In the genomic region with DNA sequence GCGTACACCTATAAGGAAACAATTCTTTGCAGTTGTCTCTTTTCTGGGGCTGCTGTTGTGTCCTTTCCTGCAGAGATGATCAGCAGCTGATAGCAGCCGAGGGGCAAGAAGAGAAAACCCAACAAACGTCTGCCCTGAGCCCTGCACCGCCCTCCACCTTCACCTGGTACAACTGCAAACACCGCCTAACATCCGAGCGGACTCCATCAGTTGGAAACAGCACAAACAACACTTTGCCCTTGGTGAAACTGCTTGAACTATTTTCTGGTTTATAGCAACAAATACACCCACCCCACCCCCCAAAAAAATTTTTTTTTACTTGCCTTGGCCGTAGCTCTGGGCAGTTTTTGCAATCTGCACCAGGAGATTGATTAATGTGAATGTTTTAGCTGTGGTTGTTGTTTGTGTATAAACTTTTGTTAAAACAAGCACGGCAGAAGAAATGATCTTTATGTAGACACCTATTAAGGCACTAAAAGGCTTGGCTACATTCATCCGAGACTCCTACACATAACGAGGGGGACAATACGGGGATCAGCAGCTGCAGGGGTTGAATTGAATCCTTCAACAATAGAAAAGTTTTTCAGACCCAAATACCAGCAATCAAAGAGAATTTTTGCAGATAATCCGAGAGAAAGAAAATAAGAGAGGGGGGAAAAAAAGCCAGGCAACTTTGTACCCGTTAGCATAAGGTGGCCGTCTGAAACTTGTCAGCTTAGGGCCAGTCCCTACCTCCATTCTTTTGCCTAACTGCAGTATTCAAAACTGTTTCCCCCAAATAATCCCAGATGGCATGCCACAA, we compare ENCODE assay signal across 13 mouse cellular contexts. TPM values are rescaled to one million over a fixed set of nuclear protein-coding genes. Genes with fewer than 3 reads are reported as not detected.
DNase-seq lines count a peak whose midpoint lies in the region; ATAC-seq and TF ChIP-seq lines count a peak whose summit lies in the region.
"Had no signal": no experiment of that assay in that cellular context is flagged by ENCODE, and none has a peak within 500 bp of the region (broad histone marks: within the 10 kb centered on the region; RNA-seq: fewer than 3 reads in every experiment).

No protein-coding gene starts in this region.

- no peak overlapping the region for H3K27ac ChIP-seq in heart, embryonic 11.5 days (ENCODE audit: low read depth, low read length)
- peak overlapping the region; percentile 64 for H3K27ac ChIP-seq in MEL (ENCODE audit: control insufficient read depth, low read depth, low read length)
- H3K27ac ChIP-seq in midbrain, embryonic 12.5 days (replicated peaks): peak overlapping the region; percentile 90
- H3K27ac ChIP-seq in liver, embryonic 12.5 days: no peak overlapping the region

- no peak for TF ChIP-seq POLR2A in MEL (IDR thresholded peaks at IDR 0.05; ENCODE audit: control insufficient read depth in 1 of 2, insufficient read depth in 1 of 2, low read depth in 1 of 2, low read length in 2 of 2, poor library complexity in 1 of 2)

- no peaks in the 10 kb centered on the region; the same call in 1 of the 2 replicates for H3K79me2 ChIP-seq in MEL (ENCODE audit: control insufficient read depth, insufficient read depth, low read length, poor library complexity)

- ATAC-seq in heart, embryonic 11.5 days (replicated peaks; ENCODE audit: insufficient number of reproducible peaks, low FRiP score, low TSS enrichment): no peak
- ATAC-seq in midbrain, embryonic 12.5 days (ENCODE audit: low FRiP score, low read depth): peak; percentile 55
- no peak for ATAC-seq in liver, embryonic 12.5 days

- 25% methylated on average over 15 of the region's 15 CpGs for WGBS in heart, embryonic 11.5 days (ENCODE audit: insufficient replicate concordance)
- 11% methylated on average over 15 of the region's 15 CpGs for WGBS in midbrain, embryonic 12.5 days
- 32% methylated on average over 15 of the region's 15 CpGs for WGBS in liver, embryonic 12.5 days (ENCODE audit: insufficient replicate concordance)

- intact Hi-C loops in left cerebral cortex, postnatal 36 days (cut with DNase I): no loop called here

- H3K4me3 ChIP-seq in heart, embryonic 11.5 days (ENCODE audit: low read depth, low read length): no peak overlapping the region
- peak overlapping the region; percentile 42 to 63 for H3K4me3 ChIP-seq in MEL (ENCODE audit: control insufficient read depth in 1 of 2, insufficient read depth in 1 of 2, low read depth in 2 of 2, low read length in 2 of 2)
- peak overlapping the region; percentile 53 for H3K4me3 ChIP-seq in midbrain, embryonic 12.5 days
- no peak overlapping the region for H3K4me3 ChIP-seq in liver, embryonic 12.5 days

- peak; percentile 65 for DNase-seq in heart, adult 11 months
- peak; percentile 8 for DNase-seq in MEL (ENCODE audit: low read depth, low spot score)
- DNase-seq in forelimb bud, embryonic 11.5 days (ENCODE audit: low read depth, low spot score): peak; percentile 10
- DNase-seq in T-cell, adult 2 months (ENCODE audit: low spot score): no peak
- no peak for DNase-seq in left cerebral cortex, postnatal 36 days (ENCODE audit: low spot score in 2 of 2)
- DNase-seq: cerebellum, adult 9-10 months; gastrocnemius, postnatal 10 days had no signal

- peaks cover 31% of the 10 kb centered on the region for H3K27me3 ChIP-seq in heart, embryonic 11.5 days (ENCODE audit: control insufficient read depth, insufficient read depth, low read length)
- H3K27me3 ChIP-seq in MEL (ENCODE audit: control insufficient read depth in 1 of 2, insufficient read depth in 2 of 2, low read length in 2 of 2): no peaks in the 10 kb centered on the region
- H3K27me3 ChIP-seq in midbrain, embryonic 12.5 days: peaks cover 44% of the 10 kb centered on the region
- peaks cover 67% of the 10 kb centered on the region for H3K27me3 ChIP-seq in liver, embryonic 12.5 days (replicated peaks)

- H3K4me2 ChIP-seq in heart, embryonic 11.5 days: no peak overlapping the region; the same call in 1 of the 2 replicates
- peak overlapping the region; percentile 76 for H3K4me2 ChIP-seq in midbrain, embryonic 12.5 days (replicated peaks)
- H3K4me2 ChIP-seq in liver, embryonic 12.5 days: no peak overlapping the region

- H3K4me1 ChIP-seq in heart, embryonic 11.5 days (ENCODE audit: control insufficient read depth, insufficient read depth, low read length): 0 out of 2 replicates have a peak, but pooled peaks cover 2% of the 10 kb centered on the region
- no peaks in the 10 kb centered on the region; a peak in 1 of 4 replicates for H3K4me1 ChIP-seq in MEL (ENCODE audit: control insufficient read depth in 1 of 2, insufficient read depth in 2 of 2, low read length in 2 of 2)
- peaks cover 8% of the 10 kb centered on the region; the same call in 1 of the 2 replicates for H3K4me1 ChIP-seq in midbrain, embryonic 12.5 days
- no peaks in the 10 kb centered on the region for H3K4me1 ChIP-seq in liver, embryonic 12.5 days

- no peaks in the 10 kb centered on the region for H3K36me3 ChIP-seq in heart, embryonic 11.5 days (ENCODE audit: control insufficient read depth, insufficient read depth, low read length)
- H3K36me3 ChIP-seq in MEL (ENCODE audit: control insufficient read depth in 1 of 2, insufficient read depth in 2 of 2, low read length in 2 of 2): no peaks in the 10 kb centered on the region
- no peaks in the 10 kb centered on the region for H3K36me3 ChIP-seq in midbrain, embryonic 12.5 days
- no peaks in the 10 kb centered on the region for H3K36me3 ChIP-seq in liver, embryonic 12.5 days

- no peak for TF ChIP-seq RAD21 in MEL (IDR thresholded peaks at IDR 0.05; ENCODE audit: low read depth, low read length)

- no peak overlapping the region for H3K9ac ChIP-seq in heart, embryonic 11.5 days (ENCODE audit: low read depth, low read length)
- peak overlapping the region; percentile 57 for H3K9ac ChIP-seq in MEL (ENCODE audit: control insufficient read depth, low read depth, low read length, poor library complexity, severe bottlenecking)
- H3K9ac ChIP-seq in midbrain, embryonic 12.5 days (replicated peaks): 0 out of 2 replicates have a peak overlapping the region, but pooled peaks have one; percentile 1
- no peak overlapping the region for H3K9ac ChIP-seq in liver, embryonic 12.5 days

- TF ChIP-seq CTCF in MEL (IDR thresholded peaks at IDR 0.05 in 2 of 3, conservative IDR thresholded peaks at IDR 0.05 in 1 of 3; ENCODE audit: control insufficient read depth in 1 of 3, insufficient read depth in 1 of 3, low read depth in 2 of 3, low read length in 3 of 3, poor library complexity in 1 of 3, severe bottlenecking in 1 of 3): no peak

- TF ChIP-seq EP300 in MEL (IDR thresholded peaks at IDR 0.05; ENCODE audit: low read depth in 1 of 2, low read length in 2 of 2): no peak

- H3K9me3 ChIP-seq in heart, embryonic 11.5 days (replicated peaks; ENCODE audit: control insufficient read depth, low read length): no peaks in the 10 kb centered on the region; the same call in 1 of the 2 replicates
- no peaks in the 10 kb centered on the region for H3K9me3 ChIP-seq in MEL (replicated peaks; ENCODE audit: insufficient read depth, low read length)
- no peaks in the 10 kb centered on the region for H3K9me3 ChIP-seq in midbrain, embryonic 12.5 days
- H3K9me3 ChIP-seq in liver, embryonic 12.5 days (replicated peaks): 0 out of 2 replicates have a peak, but pooled peaks cover 4% of the 10 kb centered on the region

RNA-seq across cellular contexts. Expression of a gene that starts 1.6 kb away (rescaled TPM):
- polyA plus RNA-seq in heart, embryonic 11.5 days (2014; fragmentation: Nextera tagmentation; extraction: Ambion mirVana): 12.1 and 17.7 TPM in 2 replicates
- 36.3 and 43.2 TPM in 2 replicates for total RNA-seq in MEL (2012; rRNA removed)
- 10 to 100 TPM; 41.6 to 71.9 TPM for polyA plus RNA-seq in MEL (2012; ENCODE audit: insufficient read depth in 1 of 2, insufficient read length in 2 of 2, low read depth in 1 of 2, low replicate concordance in 2 of 2, missing spikeins in 1 of 2)
- polyA plus RNA-seq in midbrain, embryonic 12.5 days (2016; fragmentation: Nextera tagmentation; extraction: Ambion mirVana): 36.8 and 40.3 TPM in 2 replicates
- total RNA-seq in left cerebral cortex, postnatal 36 days (2021): 10 to 100 TPM; 19.1 to 22.4 TPM
- polyA plus RNA-seq in liver, embryonic 12.5 days (2016; fragmentation: Nextera tagmentation; extraction: Ambion mirVana): 40.5 and 42.0 TPM in 2 replicates

RNA-seq across cellular contexts. Expression of a gene that starts 27.1 kb away (rescaled TPM):
- polyA plus RNA-seq in heart, embryonic 11.5 days (2014; fragmentation: Nextera tagmentation; extraction: Ambion mirVana): 243 and 281 TPM in 2 replicates
- 89.4 and 92.8 TPM in 2 replicates for total RNA-seq in MEL (2012; rRNA removed)
- 100 to 1,000 TPM in 1 of 2 experiments, not detected in 1; 292 TPM for polyA plus RNA-seq in MEL (2012; ENCODE audit: insufficient read depth in 1 of 2, insufficient read length in 2 of 2, low read depth in 1 of 2, low replicate concordance in 2 of 2, missing spikeins in 1 of 2)
- polyA plus RNA-seq in midbrain, embryonic 12.5 days (2016; fragmentation: Nextera tagmentation; extraction: Ambion mirVana): 318 and 320 TPM in 2 replicates
- 100 to 1,000 TPM; 254 to 319 TPM for total RNA-seq in left cerebral cortex, postnatal 36 days (2021)
- 370 and 395 TPM in 2 replicates for polyA plus RNA-seq in liver, embryonic 12.5 days (2016; fragmentation: Nextera tagmentation; extraction: Ambion mirVana)

RNA-seq across cellular contexts. Expression of a gene that starts 31.3 kb away (rescaled TPM):
- polyA plus RNA-seq in heart, embryonic 11.5 days (2014; fragmentation: Nextera tagmentation; extraction: Ambion mirVana): not detected in 2 replicates
- not detected in 2 replicates for total RNA-seq in MEL (2012; rRNA removed)
- not detected for polyA plus RNA-seq in MEL (2012; ENCODE audit: insufficient read depth in 1 of 2, insufficient read length in 2 of 2, low read depth in 1 of 2, low replicate concordance in 2 of 2, missing spikeins in 1 of 2)
- not detected in 2 replicates for polyA plus RNA-seq in midbrain, embryonic 12.5 days (2016; fragmentation: Nextera tagmentation; extraction: Ambion mirVana)
- not detected for total RNA-seq in left cerebral cortex, postnatal 36 days (2021)
- polyA plus RNA-seq in liver, embryonic 12.5 days (2016; fragmentation: Nextera tagmentation; extraction: Ambion mirVana): 0.38 and 0.41 TPM in 2 replicates
- total RNA-seq: gastrocnemius, postnatal 10 days; megakaryocyte, adult 5-6 weeks had no signal
- polyA plus RNA-seq: urinary bladder, adult 2 months had no signal

RNA-seq across cellular contexts. Expression of a gene that starts 31.9 kb away (rescaled TPM):
- 4.0 and 4.4 TPM in 2 replicates for polyA plus RNA-seq in heart, embryonic 11.5 days (2014; fragmentation: Nextera tagmentation; extraction: Ambion mirVana)
- total RNA-seq in MEL (2012; rRNA removed): 6.7 and 9.2 TPM in 2 replicates
- polyA plus RNA-seq in MEL (2012; ENCODE audit: insufficient read depth in 1 of 2, insufficient read length in 2 of 2, low read depth in 1 of 2, low replicate concordance in 2 of 2, missing spikeins in 1 of 2): 1 to 10 TPM in 1 of 2 experiments, not detected in 1; 9.0 TPM
- 15.3 and 16.1 TPM in 2 replicates for polyA plus RNA-seq in midbrain, embryonic 12.5 days (2016; fragmentation: Nextera tagmentation; extraction: Ambion mirVana)
- total RNA-seq in left cerebral cortex, postnatal 36 days (2021): 10 to 100 TPM; 19.0 to 24.8 TPM
- polyA plus RNA-seq in liver, embryonic 12.5 days (2016; fragmentation: Nextera tagmentation; extraction: Ambion mirVana): 5.5 and 6.7 TPM in 2 replicates

RNA-seq across cellular contexts. Expression of a gene that starts 52.9 kb away (rescaled TPM):
- not detected in 2 replicates for polyA plus RNA-seq in heart, embryonic 11.5 days (2014; fragmentation: Nextera tagmentation; extraction: Ambion mirVana)
- total RNA-seq in MEL (2012; rRNA removed): not detected in 2 replicates
- not detected for polyA plus RNA-seq in MEL (2012; ENCODE audit: insufficient read depth in 1 of 2, insufficient read length in 2 of 2, low read depth in 1 of 2, low replicate concordance in 2 of 2, missing spikeins in 1 of 2)
- polyA plus RNA-seq in midbrain, embryonic 12.5 days (2016; fragmentation: Nextera tagmentation; extraction: Ambion mirVana): not detected in 2 replicates
- not detected for total RNA-seq in left cerebral cortex, postnatal 36 days (2021)
- polyA plus RNA-seq in liver, embryonic 12.5 days (2016; fragmentation: Nextera tagmentation; extraction: Ambion mirVana): not detected in 2 replicates
- total RNA-seq: gastrocnemius, postnatal 10 days; layer of hippocampus, postnatal 36 days; megakaryocyte, adult 5-6 weeks had no signal
- polyA plus RNA-seq: urinary bladder, adult 2 months had no signal

Comparison
In these comparisons a context has a peak if more than half of its experiments do, and no peak if none do; other contexts are left out.
1. DNase-seq: peak in heart, adult 11 months (single experiment), MEL (single experiment) and forelimb bud, embryonic 11.5 days (single experiment); none in T-cell, adult 2 months (single experiment) and left cerebral cortex, postnatal 36 days (0 of 2).
2. H3K27ac ChIP-seq: peak in MEL (single experiment) and midbrain, embryonic 12.5 days (single experiment); none in heart, embryonic 11.5 days (single experiment) and liver, embryonic 12.5 days (single experiment).
3. H3K4me3 ChIP-seq: peak in MEL (2 of 2) and midbrain, embryonic 12.5 days (single experiment); none in heart, embryonic 11.5 days (single experiment) and liver, embryonic 12.5 days (single experiment).
4. H3K9ac ChIP-seq: peak in MEL (single experiment) and midbrain, embryonic 12.5 days (single experiment); none in heart, embryonic 11.5 days (single experiment) and liver, embryonic 12.5 days (single experiment).